Mouse (Mus musculus) heart, postnatal 0 days (tissue): ENCODE measurements around the gene Scyl1. TPM values are rescaled to one million over a fixed set of nuclear protein-coding genes. Genes with fewer than 3 reads are reported as not detected.

ENCODE experiments used
- ATAC-seq: fragments of 200-750 bp; cut with Nextera tagmentation; 2 replicates; pipeline ENCODE4 v1.8.0; 2017; ENCODE audit warnings: low read depth, moderate number of reproducible peaks, moderate library complexity; ENCODE audit not compliant: insufficient read depth
- DNase-seq: peaks from one replicate; pipeline ENCODE4 v3.0.0-alpha.2; 2016; ENCODE audit warnings: low spot score
- H3K27ac ChIP-seq: fragments of 300-500 bp; sonication (generic); 2 replicates; pipeline ENCODE4 v1.5.1; 2014; ENCODE audit warnings: low read depth, mild to moderate bottlenecking
- H3K27me3 ChIP-seq: fragments of 300-500 bp; sonication (generic); 2 replicates; pipeline ENCODE4 v1.6.1; 2014; ENCODE audit warnings: low read length, mixed read lengths; ENCODE audit not compliant: control insufficient read depth, insufficient read depth
- H3K36me3 ChIP-seq: fragments of 300-500 bp; sonication (generic); replicated peaks from 2 replicates; pipeline ENCODE4 v1.6.1; 2014; ENCODE audit warnings: low read length, mixed read lengths; ENCODE audit not compliant: control insufficient read depth, insufficient read depth
- H3K4me1 ChIP-seq: fragments of 300-500 bp; sonication (generic); 2 replicates; pipeline ENCODE4 v1.6.1; 2014; ENCODE audit warnings: antibody characterized with exemption; ENCODE audit not compliant: control insufficient read depth, insufficient read depth
- H3K4me2 ChIP-seq: fragments of 300-500 bp; sonication (generic); 2 replicates; pipeline ENCODE4 v1.6.1; 2014; ENCODE audit warnings: low read depth, mild to moderate bottlenecking, low read length, moderate library complexity
- H3K4me3 ChIP-seq: fragments of 300-500 bp; sonication (generic); 2 replicates; pipeline ENCODE4 v1.5.1; 2014; ENCODE audit warnings: low read depth, low read length
- H3K9ac ChIP-seq: fragments of 300-500 bp; sonication (generic); replicated peaks from 2 replicates; pipeline ENCODE4 v1.6.1; 2014; ENCODE audit warnings: low read depth, low read length, mixed read lengths
- H3K9me3 ChIP-seq: fragments of 300-500 bp; sonication (generic); replicated peaks from 2 replicates; pipeline ENCODE4 v1.6.1; 2016; ENCODE audit warnings: low read length; ENCODE audit not compliant: control insufficient read depth
- CTCF ChIP-seq: IDR thresholded peaks from 2 replicates; pipeline ENCODE4 v1.5.1; 2016; ENCODE audit warnings: antibody characterized with exemption, control low read depth, low read depth
- EP300 ChIP-seq: IDR thresholded peaks from 2 replicates; pipeline ENCODE4 v1.6.1; 2016; ENCODE audit warnings: antibody characterized with exemption, low read depth
- WGBS: fragments of 180-500 bp; shearing (Covaris S2); extraction: QIAGEN DNeasy Blood & Tissue Kit; methylation state at CpG from one replicate; pipeline ENCODE4 v1.1.7; 2014; 5-methylcytosine and 5-hydroxymethylcytosine counted together
- polyA plus RNA-seq: library from polyadenylated mRNA; unstranded; fragments of >200 nt; fragmentation: Nextera tagmentation; extraction: Ambion mirVana; gene quantifications from 2 replicates; pipeline ENCODE4 v1.2.1, GENCODE M21; 2015
- total RNA-seq: library from RNA; depleted of rRNA; stranded (reverse); fragments of >200 nt; gene quantifications from 2 replicates; pipeline ENCODE4 v1.2.3, GENCODE M21; 2014; ENCODE audit warnings: low replicate concordance

Gene Scyl1
- total and polyA plus RNA-seq, 2 experiments from 2014 or later = 47.1 to 82.4 TPM

DNA sequence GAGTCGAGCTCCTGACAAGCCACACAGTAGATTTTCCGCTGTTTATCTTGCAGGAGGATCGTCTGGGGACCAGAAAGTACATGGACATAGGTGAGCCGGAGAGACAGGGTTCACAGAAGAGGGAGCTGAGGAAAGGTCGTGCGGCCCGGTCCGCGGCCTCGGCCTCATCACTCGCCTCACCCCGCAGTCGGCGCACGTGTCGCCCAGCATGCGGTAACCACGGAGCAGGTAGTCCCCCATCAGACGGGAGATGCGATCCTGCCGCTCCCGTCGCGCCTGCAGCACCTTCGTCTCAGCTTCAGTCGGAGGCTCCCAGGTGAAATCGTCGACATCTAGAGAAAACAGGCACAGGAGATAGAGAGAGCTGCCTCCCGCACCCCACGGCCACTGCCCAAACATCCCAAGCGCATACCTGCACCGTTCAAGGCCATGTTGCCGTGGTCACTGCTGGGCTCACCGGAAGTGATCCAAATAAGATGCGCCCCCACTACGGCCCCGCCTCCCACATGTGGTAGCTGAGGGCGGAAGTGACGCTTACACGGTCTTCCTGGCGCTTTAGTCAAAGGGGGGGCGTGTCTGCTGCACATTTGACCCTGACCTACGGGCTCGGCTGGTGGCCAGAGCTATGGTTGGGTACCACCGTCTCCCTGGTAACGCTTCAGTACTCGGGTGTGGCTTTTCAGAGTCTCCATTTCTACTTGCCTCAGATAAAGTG lies 39.8 kb downstream of the Scyl1 start:
- 0 out of 2 replicates have a peak overlapping the region, but pooled peaks have one; percentile 18 for H3K27ac ChIP-seq
- ATAC-seq = peak; percentile 85

DNA sequence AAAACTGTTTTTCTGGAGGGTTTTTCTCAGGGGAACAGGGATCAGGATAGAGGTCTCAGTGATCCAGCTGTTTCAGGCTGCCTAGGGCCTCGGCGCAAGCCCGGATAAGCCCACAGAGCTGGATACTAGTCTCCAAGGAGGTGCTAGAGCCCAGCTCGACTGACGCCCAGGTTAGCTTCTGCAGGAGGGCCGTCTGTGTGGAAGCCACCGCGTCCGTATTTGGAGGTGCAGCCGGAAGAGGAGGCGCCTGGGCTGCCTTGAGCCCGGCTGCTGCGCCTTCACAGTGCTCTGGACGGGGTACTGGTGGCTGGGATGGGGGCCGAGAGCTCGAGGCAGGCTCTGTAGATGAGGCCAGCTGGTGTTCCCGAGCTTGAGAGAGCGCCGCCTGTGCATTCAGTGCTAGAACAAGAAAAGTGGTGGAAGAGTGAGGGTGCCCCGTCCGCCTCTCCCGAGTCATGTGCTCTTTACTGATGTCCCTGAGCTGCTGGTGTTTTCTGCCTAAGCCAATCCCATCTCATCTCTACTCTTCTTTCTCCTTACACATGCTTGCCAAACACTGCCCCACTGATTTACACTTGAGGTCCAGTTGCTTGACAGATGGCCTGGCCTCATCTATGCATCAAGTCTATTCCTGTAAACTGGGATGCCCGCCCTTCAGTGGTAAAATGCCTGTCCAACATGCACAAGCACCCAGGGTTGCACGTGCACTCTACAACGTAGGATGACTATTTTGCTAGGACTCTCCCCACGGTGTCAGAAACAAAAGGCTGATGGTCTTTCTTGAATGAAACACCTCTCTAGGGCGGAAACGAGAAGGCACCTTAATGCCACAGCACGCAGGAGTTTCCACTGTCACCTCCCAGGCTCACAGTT lies 40.7 kb downstream of the Scyl1 start:
- H3K9me3 ChIP-seq = no peaks in the 10 kb centered on the region
- no peak for ATAC-seq
- TF ChIP-seq EP300 (no peak), CTCF (no peak)
- peaks cover 24% of the 10 kb centered on the region for H3K4me1 ChIP-seq
- H3K27ac ChIP-seq = no peak overlapping the region
- H3K27me3 ChIP-seq = no peaks in the 10 kb centered on the region
- WGBS = 75% methylated on average over 29 of the region's 29 CpGs
- peak overlapping the region; percentile 64 for H3K9ac ChIP-seq
- H3K4me2 ChIP-seq = peak overlapping the region; percentile 96
- DNase-seq = no peak
- peak overlapping the region; percentile 74 for H3K4me3 ChIP-seq
- H3K36me3 ChIP-seq = no peaks in the 10 kb centered on the region

More for the DNA sequence above, 39.8 kb downstream of the Scyl1 start:
- Histone ChIP-seq H3K4me3 (peak overlapping the region; percentile 74), H3K4me1 (peaks cover 24% of the 10 kb centered on the region), H3K36me3 (no peaks in the 10 kb centered on the region), H3K4me2 (peak overlapping the region; percentile 96), H3K27me3 (no peaks in the 10 kb centered on the region), H3K9me3 (no peaks in the 10 kb centered on the region), H3K9ac (peak overlapping the region; percentile 64)
- TF ChIP-seq EP300 (no peak), CTCF (no peak)
- peak; percentile 91 for DNase-seq
- under 1% methylated on average over 47 of the region's 47 CpGs for WGBS

DNA sequence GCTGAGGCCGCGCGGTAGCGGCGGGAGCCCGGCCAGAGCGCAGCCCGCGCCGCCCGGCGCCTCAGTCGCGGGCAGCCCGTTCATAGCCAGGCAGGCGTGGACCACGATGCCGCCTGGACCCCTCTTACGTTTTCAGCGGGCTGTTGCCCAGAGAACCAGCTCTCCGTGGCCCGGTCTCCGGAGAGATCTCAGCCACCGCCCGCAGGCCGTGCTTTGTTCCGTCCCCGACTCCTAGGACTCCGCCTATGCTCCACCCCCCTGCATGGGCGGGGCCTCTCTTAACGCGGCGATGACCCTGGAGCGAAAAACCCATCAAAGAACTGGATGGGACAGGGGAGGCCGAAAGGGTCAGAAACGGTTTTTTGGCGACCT lies 41.8 kb downstream of the Scyl1 start, which contains the start of gene Fam89b:
Gene Fam89b (minus strand): TSS at position 210 of the 372 bp plus-strand sequence.
- no peaks in the 10 kb centered on the region for H3K9me3 ChIP-seq
- TF ChIP-seq EP300 (no peak), CTCF (no peak)
- under 1% methylated on average over 37 of the region's 37 CpGs for WGBS
- peak within 1 kb of the TSS; percentile 91 for H3K4me3 ChIP-seq
- H3K27ac ChIP-seq = peak within 1 kb of the TSS; percentile 85
- peak within 1 kb of the TSS; percentile 86 for H3K4me2 ChIP-seq
- no peaks in the 10 kb centered on the region for H3K36me3 ChIP-seq
- H3K27me3 ChIP-seq = no peaks in the 10 kb centered on the region
- DNase-seq = peak; percentile 85
- peak within 1 kb of the TSS; percentile 91 for H3K9ac ChIP-seq
- peaks cover 26% of the 10 kb centered on the region for H3K4me1 ChIP-seq
- peak; percentile 57 for ATAC-seq

DNA sequence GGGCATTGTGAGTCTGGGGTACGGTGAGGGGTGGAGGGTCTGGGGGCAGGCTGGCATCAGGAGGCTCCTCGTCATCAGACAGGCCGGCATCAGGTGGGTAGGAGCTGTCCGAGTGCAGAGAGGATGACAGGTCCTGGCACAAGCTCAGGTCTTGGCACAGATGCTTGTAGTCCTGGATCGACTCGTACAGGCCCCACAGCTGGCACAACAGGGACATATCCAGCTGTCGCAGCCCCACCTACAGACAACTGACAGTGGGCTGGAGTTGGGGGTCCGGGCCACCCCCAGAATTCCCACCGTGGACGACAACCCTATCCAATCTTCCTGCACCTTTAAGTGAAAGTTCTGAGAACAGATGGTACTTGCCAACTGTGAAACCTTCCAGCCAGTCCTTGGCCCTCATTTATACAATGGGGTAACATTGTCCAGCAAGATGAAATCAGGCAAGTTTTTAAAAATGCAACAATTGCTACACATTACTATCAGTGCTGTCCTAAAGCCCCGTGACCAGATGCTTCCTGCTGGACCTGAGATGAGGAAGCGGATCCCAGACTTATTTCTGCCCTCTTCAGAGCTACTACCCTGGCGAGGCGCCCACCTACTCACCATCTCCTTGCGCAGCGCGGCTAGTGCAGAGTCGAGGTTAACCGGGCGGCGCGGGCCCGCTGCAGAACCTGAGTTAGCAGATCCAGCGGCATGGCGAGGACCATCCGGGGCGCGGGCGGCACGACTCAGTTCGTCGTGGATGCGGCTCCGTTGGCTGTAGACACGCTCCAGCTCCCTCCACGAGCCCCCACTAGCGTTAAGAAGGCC lies 42.4 kb downstream of the Scyl1 start:
- TF ChIP-seq CTCF = 0 out of 2 replicates have a peak, but pooled peaks have one; percentile 2
- TF ChIP-seq EP300 = no peak
- no peaks in the 10 kb centered on the region for H3K9me3 ChIP-seq
- H3K9ac ChIP-seq = peak overlapping the region; percentile 91
- WGBS = 6% methylated on average over 37 of the region's 37 CpGs
- no peaks in the 10 kb centered on the region for H3K27me3 ChIP-seq
- peak overlapping the region; percentile 91 for H3K4me3 ChIP-seq
- no peaks in the 10 kb centered on the region; the same call in 1 of the 2 replicates for H3K36me3 ChIP-seq
- peak overlapping the region; percentile 86 for H3K4me2 ChIP-seq
- peak overlapping the region; percentile 85 for H3K27ac ChIP-seq
- H3K4me1 ChIP-seq = peaks cover 32% of the 10 kb centered on the region
- ATAC-seq (no peak), DNase-seq (peak; percentile 43)

DNA sequence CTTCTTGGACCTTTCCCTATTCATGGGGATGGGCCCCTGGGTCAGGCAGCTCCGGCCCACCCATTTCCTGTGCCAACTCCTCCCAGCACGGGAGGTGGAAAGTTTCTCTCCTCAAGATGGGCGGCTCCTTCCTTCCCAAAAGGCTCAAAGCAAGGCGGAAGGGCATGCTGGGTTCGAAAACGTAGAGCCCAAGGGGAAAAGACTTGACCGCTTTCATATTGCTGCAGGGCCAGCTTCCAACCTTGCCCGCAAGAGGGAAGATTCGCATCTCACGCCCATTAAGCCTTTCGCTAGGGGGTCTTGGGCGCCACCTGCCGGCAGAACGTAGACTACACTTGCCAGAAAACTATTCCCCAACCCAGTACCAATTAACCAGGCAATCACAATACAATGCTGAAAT lies 43.5 kb downstream of the Scyl1 start:
- H3K9me3 ChIP-seq = no peaks in the 10 kb centered on the region
- peak overlapping the region; percentile 21; the same call in 1 of the 2 replicates for H3K9ac ChIP-seq
- H3K4me2 ChIP-seq = peak overlapping the region; percentile 86
- TF ChIP-seq EP300 (peak; percentile 40; the same call in 1 of the 2 replicates), CTCF (peak; percentile 95)
- peak; percentile 78 for DNase-seq
- WGBS = 1% methylated on average over 14 of the region's 14 CpGs
- H3K4me3 ChIP-seq = peak overlapping the region; percentile 91
- ATAC-seq = no peak
- peaks cover 4% of the 10 kb centered on the region for H3K36me3 ChIP-seq
- H3K27ac ChIP-seq = peak overlapping the region; percentile 95
- no peaks in the 10 kb centered on the region for H3K27me3 ChIP-seq
- H3K4me1 ChIP-seq = peaks cover 35% of the 10 kb centered on the region
